Mouse (Mus musculus): ENCODE measurements around the gene Specc1l. TPM values are rescaled to one million over a fixed set of nuclear protein-coding genes. Genes with fewer than 3 reads are reported as not detected.

Gene Specc1l
- polyA plus RNA-seq, 1 experiment from 2014 or later: 45.8 TPM

DNA sequence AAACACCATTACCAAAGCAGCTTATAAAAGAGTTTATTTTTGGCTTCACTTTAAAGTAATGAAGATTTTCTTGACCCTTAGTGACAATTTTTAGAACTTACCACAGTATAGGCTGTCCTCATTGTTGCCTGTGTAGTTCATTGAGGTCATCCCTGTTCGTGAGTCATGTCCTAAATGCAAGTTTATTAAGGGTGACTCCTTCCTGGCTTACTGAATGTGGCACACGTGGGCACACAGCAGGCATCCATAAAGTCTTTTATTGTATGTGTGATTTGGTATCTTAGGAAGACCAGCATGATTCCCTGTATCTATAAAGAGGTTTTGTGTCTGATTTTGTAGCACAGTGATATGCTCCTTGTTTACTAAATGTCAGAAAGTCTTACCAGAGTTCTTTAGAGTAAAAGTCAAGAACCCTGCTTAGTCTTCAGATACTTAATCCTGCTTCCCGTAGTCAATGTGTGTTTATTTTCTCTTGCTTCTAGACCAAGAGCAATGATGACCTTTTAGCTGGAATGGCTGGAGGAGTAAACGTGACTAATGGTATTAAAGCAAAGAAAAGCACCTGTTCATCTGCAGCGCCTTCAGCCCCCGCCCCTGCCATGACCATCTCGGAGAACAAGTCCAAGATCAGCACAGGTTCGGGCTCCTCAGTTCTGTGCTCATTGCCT lies 28.8 kb downstream of the Specc1l start:
- TF ChIP-seq CTCF (IDR thresholded peaks at IDR 0.05): no peak
- ChIA-PET POLR2A (no interaction called here), CTCF (interaction anchor here (1.2 to 3.1 kb wide), 3 partner anchors 10 to 46 kb away, joined by 3 to 8 read pairs (median 7); no protein-coding TSS in a partner anchor)
- no peak for DNase-seq (ENCODE audit: low read depth, low spot score)
- ATAC-seq: no peak
- in situ Hi-C loops (cut with MboI; ENCODE audit: low pct_unique_long_range_greater_than_20kb): no loop called here
- H3K27me3 ChIP-seq: no peaks in the 10 kb centered on the region

DNA sequence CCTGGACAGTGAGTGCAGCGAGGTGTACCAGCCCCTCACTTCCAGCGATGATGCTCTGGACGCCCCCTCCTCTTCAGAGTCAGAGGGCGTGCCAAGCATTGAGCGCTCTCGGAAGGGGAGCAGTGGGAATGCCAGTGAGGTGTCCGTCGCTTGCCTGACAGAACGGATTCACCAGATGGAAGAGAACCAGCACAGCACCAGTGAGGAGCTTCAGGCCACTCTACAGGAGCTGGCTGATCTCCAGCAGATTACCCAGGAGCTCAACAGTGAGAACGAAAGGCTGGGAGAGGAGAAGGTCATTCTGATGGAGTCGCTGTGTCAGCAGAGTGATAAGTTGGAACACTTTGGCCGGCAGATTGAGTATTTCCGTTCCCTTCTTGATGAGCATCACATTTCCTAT lies 33.9 kb downstream of the Specc1l start:
- ATAC-seq: no peak
- TF ChIP-seq CTCF (IDR thresholded peaks at IDR 0.05): no peak
- CTCF ChIA-PET: interaction anchor here (1.8 kb wide), 1 partner anchor 64 kb away, joined by 4 read pairs; no protein-coding TSS in a partner anchor
- no peak for DNase-seq (ENCODE audit: low read depth, low spot score)
- no peaks in the 10 kb centered on the region for H3K27me3 ChIP-seq
- in situ Hi-C loops (cut with MboI; ENCODE audit: low pct_unique_long_range_greater_than_20kb): no loop called here
- POLR2A ChIA-PET: no interaction called here

DNA sequence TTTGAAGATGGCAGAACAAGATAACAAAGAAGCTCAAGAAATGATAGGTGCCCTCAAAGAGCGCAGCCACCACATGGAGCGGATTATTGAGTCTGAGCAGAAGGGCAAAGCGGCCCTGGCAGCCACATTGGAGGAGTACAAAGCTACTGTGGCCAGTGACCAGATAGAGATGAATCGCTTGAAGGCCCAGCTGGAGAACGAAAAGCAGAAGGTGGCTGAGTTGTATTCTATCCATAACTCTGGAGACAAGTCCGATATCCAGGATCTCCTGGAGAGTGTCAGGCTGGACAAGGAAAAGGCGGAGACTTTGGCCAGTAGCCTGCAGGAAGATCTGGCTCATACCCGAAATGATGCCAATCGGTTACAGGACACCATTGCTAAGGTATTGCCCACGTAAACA lies 34.5 kb downstream of the Specc1l start:
- TF ChIP-seq CTCF (IDR thresholded peaks at IDR 0.05): no peak
- no peaks in the 10 kb centered on the region for H3K27me3 ChIP-seq
- in situ Hi-C loops (cut with MboI; ENCODE audit: low pct_unique_long_range_greater_than_20kb): no loop called here
- ChIA-PET POLR2A (no interaction called here), CTCF (interaction anchor here (1.1 to 1.8 kb wide), 3 partner anchors 16 to 64 kb away, joined by 3 to 4 read pairs (median 4); no protein-coding TSS in a partner anchor)
- no peak for ATAC-seq
- no peak for DNase-seq (ENCODE audit: low read depth, low spot score)

DNA sequence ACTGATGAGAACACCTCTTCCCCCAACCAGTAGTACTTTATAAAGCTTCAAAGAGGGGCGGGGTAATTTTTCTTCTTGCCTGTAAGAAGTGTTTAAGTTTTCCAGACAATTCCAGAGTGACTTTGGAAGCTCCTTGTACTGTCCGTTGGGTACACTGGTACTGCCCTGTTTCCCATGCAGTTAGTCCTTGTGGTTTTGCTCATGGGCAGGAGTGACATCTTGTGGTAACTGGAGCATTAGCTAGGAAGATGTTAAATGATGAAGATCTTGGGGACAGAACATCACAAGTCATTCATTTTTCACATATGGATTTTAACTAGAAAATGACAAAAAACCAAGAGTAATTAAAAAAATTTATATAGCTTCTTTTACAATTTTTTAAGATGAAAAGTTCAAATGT lies 39.1 kb downstream of the Specc1l start:
- ATAC-seq (no peak), DNase-seq (ENCODE audit: low read depth, low spot score) (no peak)
- POLR2A ChIA-PET: interaction anchor here (0.6 to 1.4 kb wide), 2 partner anchors 39 to 42 kb away, joined by 5 to 7 read pairs; partner anchors contain the start of gene Specc1l
- in situ Hi-C loops (cut with MboI; ENCODE audit: low pct_unique_long_range_greater_than_20kb): loop anchor here (5.0 kb wide), 2 partner anchors 39 to 186 kb away; partner anchors contain the start of gene Specc1l
- TF ChIP-seq CTCF (IDR thresholded peaks at IDR 0.05): peak; percentile 65
- H3K27me3 ChIP-seq: no peaks in the 10 kb centered on the region
- CTCF ChIA-PET: interaction anchor here (0.7 to 3.5 kb wide), 24 partner anchors 11 to 236 kb away, joined by 3 to 19 read pairs (median 6); no protein-coding TSS in a partner anchor

DNA sequence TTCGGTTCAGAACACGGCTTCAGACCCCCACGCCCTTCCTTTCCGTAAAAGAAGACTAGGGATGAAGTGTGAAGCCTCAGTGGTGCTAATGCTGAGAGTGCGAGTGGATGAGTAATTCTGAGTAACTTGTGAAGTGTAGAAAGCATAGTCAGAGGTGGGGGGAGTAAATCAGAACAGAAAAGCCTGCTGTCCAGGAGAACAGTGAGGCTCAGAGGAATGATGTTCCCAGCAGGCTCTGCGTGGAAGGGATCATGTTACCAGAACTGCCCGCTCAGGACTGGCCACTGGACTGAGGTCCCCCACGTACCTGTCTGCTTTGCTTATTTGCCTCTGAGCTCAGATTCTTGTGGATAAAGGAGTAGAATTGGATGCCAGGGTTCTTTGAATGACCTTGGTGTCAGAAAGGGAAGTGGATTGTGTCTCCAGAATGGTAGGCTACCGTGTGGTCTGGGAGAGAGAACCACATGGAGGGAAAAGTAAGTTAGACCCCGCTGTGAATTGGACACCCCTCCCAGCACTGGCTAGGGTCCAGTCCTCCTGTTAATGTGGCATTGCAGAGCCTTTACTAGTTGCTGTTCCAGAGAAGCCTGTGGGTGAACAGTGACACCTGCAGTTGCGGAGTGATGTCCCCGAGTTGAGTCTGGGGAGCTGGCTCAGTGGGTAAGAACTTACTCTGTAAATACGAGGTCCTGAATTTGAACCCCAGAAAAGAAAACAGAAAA lies 40.6 kb downstream of the Specc1l start:
- DNase-seq (ENCODE audit: low read depth, low spot score): peak; percentile 35
- peak; percentile 79 for ATAC-seq

DNA sequence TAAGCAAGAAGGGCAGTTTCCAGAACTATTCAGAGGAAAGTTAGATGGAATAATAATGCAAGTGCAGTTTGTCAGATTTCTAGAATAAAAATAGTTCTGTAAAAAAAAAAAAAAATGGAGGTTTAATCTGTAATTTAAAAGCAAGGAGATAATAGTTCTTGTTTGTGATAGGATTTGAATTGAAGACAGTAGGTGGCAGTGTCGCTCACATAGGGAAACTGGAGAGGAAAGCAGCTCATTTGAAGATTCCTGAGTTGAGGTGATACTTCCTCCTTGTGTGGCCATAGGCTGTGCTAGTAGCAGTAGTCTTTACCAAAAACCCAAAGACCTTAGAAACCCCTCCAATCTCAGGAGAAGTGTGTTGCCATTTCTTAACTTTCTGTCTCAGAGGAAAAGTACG lies 43.2 kb downstream of the Specc1l start:
- no peaks in the 10 kb centered on the region for H3K27me3 ChIP-seq
- in situ Hi-C loops (cut with MboI; ENCODE audit: low pct_unique_long_range_greater_than_20kb): no loop called here
- ChIA-PET CTCF (interaction anchor here (0.6 to 1.4 kb wide), 11 partner anchors 9 to 231 kb away, joined by 3 to 11 read pairs (median 3); partner anchors contain the start of gene Specc1l), POLR2A (interaction anchor here (0.7 kb wide), 1 partner anchor 25 kb away, joined by 5 read pairs; no protein-coding TSS in a partner anchor)
- no peak for ATAC-seq
- no peak for DNase-seq (ENCODE audit: low read depth, low spot score)
- TF ChIP-seq CTCF (IDR thresholded peaks at IDR 0.05): peak; percentile 58

More for the DNA sequence above, 40.6 kb downstream of the Specc1l start:
- no peaks in the 10 kb centered on the region for H3K27me3 ChIP-seq
- ChIA-PET CTCF (interaction anchor here (0.7 to 3.5 kb wide), 13 partner anchors 8 to 198 kb away, joined by 3 to 19 read pairs (median 8); no protein-coding TSS in a partner anchor), POLR2A (interaction anchor here (0.6 kb wide), 1 partner anchor 29 kb away, joined by 4 read pairs; no protein-coding TSS in a partner anchor)
- in situ Hi-C loops (cut with MboI; ENCODE audit: low pct_unique_long_range_greater_than_20kb): loop anchor here (5.0 kb wide), 2 partner anchors 40 to 185 kb away; partner anchors contain the start of gene Specc1l
- no peak for TF ChIP-seq CTCF (IDR thresholded peaks at IDR 0.05)

DNA sequence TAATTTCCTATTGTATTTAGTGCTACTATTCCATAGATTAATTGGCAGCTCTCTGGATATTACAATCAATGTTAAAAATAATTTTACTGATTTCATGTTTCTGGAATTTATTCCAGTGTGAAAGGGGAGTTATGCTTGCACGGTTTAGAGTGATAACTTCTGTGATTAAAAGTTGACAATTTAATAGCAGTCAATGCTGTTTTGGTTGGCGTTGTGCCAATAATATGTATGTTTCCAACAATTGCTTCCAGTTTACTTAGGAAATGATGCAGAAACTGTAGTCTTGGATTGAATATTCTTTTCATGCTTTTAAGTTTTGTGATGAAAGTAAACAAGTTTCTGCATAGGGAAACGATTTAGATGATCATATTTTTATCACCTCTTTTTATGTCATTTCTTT lies 45.5 kb downstream of the Specc1l start:
- no peak for TF ChIP-seq CTCF (IDR thresholded peaks at IDR 0.05)
- DNase-seq (ENCODE audit: low read depth, low spot score) (no peak), ATAC-seq (no peak)
- POLR2A ChIA-PET: no interaction called here
- H3K27me3 ChIP-seq: no peaks in the 10 kb centered on the region
- CTCF ChIA-PET: no interaction called here
- in situ Hi-C loops (cut with MboI; ENCODE audit: low pct_unique_long_range_greater_than_20kb): no loop called here

DNA sequence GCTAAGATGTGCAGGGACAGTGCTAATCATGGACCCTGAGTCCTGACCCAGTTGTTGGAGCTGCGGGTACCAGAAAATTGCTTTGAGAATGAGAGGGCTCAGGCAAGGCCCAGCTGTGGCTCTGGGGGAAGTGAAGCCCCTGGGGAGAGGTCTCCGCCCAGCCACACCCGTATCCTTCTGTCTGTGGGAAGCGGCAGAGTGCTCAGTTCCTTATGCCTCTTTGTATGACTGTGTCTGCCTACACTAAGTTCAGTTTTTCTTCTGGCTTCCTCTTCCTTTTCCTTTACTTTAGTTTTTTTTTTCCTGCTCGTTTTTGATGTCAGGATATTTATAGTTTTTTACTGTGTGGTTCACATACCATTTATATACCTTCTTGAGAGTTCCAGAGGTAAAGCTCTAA lies 46.4 kb downstream of the Specc1l start:
- no peak for TF ChIP-seq CTCF (IDR thresholded peaks at IDR 0.05)
- no peak for DNase-seq (ENCODE audit: low read depth, low spot score)
- ChIA-PET CTCF (no interaction called here), POLR2A (no interaction called here)
- in situ Hi-C loops (cut with MboI; ENCODE audit: low pct_unique_long_range_greater_than_20kb): no loop called here
- no peaks in the 10 kb centered on the region for H3K27me3 ChIP-seq
- no peak for ATAC-seq

DNA sequence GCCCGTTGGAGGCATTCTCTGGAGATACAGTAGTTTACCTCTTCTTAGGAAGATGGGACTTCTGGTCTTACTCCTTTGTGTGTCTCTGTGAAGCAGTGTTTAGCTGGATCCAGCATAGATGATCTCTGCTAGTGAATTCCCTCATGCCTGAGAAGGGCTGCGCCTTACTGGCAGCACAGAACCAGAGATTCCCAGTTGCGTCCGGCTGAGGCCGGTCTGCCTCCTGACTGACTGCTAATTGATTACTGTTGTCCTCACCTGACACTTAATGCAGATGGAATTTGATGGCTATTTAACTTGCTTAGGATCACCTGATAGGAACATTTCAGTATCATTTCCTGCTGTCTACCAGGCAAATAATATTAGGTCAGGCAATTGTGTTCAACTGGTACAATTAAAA lies 49.4 kb downstream of the Specc1l start:
- TF ChIP-seq CTCF (IDR thresholded peaks at IDR 0.05): no peak
- no peaks in the 10 kb centered on the region for H3K27me3 ChIP-seq
- ATAC-seq: no peak
- no peak for DNase-seq (ENCODE audit: low read depth, low spot score)
- CTCF ChIA-PET: interaction anchor here (1.0 to 2.2 kb wide), 4 partner anchors 9 to 80 kb away, joined by 3 to 9 read pairs (median 4); no protein-coding TSS in a partner anchor
- in situ Hi-C loops (cut with MboI; ENCODE audit: low pct_unique_long_range_greater_than_20kb): no loop called here
- POLR2A ChIA-PET: no interaction called here

DNA sequence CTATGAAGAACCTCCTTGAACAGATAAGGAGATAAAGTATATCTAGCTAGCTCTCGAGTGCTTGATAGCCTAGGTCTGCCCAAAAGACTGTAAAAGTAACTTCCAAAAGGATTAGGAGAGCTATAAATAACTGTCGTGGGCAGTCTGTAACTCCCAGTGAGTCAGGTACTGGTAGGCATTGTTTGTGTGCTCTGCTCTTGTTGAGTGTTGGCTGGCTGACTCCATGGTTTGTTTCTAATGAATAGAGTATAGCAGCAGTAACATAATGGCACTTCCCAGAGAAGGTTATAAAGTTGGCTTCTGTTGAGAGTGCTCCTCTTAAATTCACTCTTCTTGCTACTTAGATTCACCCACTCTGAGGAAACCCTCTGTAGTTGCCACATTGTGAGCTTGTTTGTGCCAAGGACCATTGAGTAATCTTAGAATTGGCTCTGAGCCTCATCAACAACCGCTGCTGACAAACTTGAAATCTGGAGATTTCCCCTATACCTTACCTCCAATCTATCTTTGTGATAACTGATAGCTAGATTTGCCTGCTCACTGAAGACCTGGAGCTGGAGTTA lies 53.2 kb downstream of the Specc1l start:
- ATAC-seq: no peak
- H3K27me3 ChIP-seq: no peaks in the 10 kb centered on the region
- ChIA-PET POLR2A (no interaction called here), CTCF (interaction anchor here (1.4 to 2.5 kb wide), 4 partner anchors 10 to 174 kb away, joined by 4 to 11 read pairs (median 6); no protein-coding TSS in a partner anchor)
- in situ Hi-C loops (cut with MboI; ENCODE audit: low pct_unique_long_range_greater_than_20kb): no loop called here
- no peak for TF ChIP-seq CTCF (IDR thresholded peaks at IDR 0.05)
- no peak for DNase-seq (ENCODE audit: low read depth, low spot score)
